Mouse (Mus musculus): ENCODE measurements around the gene Syn2. TPM values are rescaled to one million over a fixed set of nuclear protein-coding genes. Genes with fewer than 3 reads are reported as not detected.

The Syn2 gene
- total RNA-seq, 2 experiments from 2014 or later, result 4.4 to 5.5 TPM

- no peak for DNase-seq
These were observed 110.9 kb downstream of the Syn2 start for GRCm38 (mm10) chr6:115245500-115246058.

- DNase-seq, result peak; percentile 70 to 87
These were observed 116.9 kb downstream of the Syn2 start for GRCm38 (mm10) chr6:115251531-115251985.

DNA sequence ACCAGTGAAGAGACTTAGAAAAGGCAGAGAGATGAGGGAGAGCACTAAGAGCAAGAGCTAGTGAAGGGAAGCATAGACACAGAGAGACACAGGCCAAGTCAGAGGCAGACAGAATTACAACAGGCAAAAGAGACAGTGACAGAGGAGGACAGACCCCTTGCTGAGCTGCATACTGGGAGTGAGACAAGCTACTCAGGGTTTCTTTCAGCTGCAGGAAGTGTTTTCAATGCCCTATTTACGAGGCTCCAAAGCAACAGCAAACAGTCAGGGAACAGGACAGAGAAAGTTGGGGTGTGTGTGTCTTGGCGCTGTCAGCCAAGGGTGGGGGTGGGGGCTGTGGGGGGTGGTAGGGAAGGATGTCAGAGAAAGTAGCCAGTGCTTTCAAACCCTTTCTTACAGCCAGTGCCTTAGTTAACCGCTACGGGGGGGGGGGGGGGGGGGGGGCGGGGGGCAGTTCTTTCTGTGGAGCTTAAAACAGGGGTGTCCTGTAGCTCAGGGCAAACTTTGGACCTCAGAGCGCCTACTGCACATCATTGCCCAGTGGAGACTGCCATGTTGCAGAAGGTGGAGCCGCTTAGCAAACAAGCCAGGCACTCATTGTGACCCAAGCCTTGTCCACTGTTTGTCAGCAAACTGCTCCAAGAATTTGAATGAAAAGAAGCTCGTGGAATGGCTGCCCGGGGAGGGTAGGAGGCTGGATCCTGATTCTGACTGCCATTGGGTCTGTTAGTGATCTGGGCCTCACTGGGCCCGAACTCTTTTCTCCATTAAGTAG, 117.6 kb downstream of the Syn2 start, which contains the start of gene Timp4:
Gene Timp4, minus strand, starts transcription at position 107 of the 775 bp plus-strand sequence.
- no peak for DNase-seq

GRCm38 (mm10) chr6:115255171-115255570, 120.5 kb downstream of the Syn2 start:
- DNase-seq, result no peak

GRCm38 (mm10) chr6:115260507-115260906, 125.8 kb downstream of the Syn2 start:
- DNase-seq, result peak in 1 of 2 experiments; percentile 52

GRCm38 (mm10) chr6:115266791-115267190, 132.1 kb downstream of the Syn2 start:
- DNase-seq, result no peak

- DNase-seq, result peak; percentile 85 to 90
These were observed 133.2 kb downstream of the Syn2 start for GRCm38 (mm10) chr6:115267916-115268315.

DNA sequence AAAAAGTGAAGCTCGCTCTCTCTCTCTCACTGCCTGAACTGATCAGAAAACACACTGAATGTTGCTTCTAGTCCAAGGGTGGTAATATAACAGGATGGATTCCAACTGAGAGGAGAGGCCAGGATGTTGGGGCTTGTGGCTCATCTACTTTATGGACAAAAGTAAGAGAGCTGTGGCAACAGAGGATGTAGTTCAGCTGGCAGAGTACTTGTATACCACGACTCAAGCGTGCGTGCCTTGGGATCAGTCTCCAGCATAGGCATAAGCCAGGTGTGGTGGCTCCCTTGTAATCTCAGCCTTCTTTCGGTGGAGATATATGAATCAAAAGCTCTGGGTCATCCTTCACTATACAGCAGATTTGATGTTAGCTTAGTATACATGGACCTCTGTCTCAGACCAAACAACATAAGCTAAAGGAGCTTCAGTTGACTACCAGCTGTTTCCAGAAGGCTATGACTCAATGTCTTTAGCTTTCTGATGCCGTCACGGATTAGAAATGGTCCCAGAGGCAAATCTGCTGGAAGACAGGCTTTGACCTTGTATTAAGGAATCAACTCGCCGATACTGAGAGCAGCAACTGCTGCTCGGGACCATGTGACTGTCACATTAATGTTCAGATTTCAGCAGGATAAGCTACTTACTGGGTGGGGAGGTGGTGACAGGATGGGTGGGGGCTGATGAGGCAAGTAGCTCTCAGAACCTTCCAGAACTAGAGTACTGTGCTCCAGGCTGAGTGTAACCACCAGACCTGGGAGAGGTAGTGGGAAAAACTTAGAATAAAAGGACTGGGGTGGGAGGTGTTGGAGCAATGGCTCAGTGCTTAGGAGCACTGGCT, 134.1 kb downstream of the Syn2 start:
- peak; percentile 37 to 55 for DNase-seq

DNA sequence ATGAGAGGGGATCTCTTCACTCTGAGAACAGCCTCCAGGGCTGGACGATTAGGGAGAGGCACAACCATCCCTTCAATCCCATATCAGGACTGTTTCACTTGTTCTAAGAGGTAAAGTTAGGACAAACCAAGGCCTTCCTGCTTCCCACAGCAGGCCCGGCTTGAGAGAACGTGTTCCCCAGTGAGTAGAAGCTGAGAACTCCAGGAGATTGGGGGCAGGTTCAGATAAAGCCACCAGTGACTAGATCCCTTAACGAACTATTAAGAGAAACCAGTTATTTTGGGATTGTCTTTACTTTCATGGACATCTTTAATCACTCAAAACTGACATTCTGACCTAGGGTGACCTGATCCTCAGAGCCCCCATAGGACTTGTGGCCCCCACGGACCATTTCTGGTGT, 134.9 kb downstream of the Syn2 start:
- DNase-seq, result no peak

DNA sequence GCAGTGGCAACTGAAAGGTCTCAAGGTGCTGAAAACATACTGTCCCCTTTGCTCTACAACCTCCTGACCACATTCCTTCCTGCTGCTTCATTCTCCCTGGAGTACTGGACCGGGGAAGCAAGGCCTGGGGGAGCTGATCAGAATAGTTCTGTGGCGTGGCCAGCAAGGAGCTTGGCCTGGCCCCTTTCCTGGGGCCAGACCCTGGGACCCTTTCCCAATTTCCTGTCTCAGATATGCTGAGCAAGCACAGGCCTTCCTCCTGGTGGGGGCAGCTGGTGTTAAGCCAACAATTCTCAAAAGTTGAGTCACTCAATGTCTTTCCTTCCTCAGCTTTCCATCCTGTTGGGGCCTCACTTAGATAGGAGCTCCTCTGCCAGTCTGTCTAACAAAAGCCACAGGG, 135.4 kb downstream of the Syn2 start:
- DNase-seq, result peak; percentile 43 to 54

DNA sequence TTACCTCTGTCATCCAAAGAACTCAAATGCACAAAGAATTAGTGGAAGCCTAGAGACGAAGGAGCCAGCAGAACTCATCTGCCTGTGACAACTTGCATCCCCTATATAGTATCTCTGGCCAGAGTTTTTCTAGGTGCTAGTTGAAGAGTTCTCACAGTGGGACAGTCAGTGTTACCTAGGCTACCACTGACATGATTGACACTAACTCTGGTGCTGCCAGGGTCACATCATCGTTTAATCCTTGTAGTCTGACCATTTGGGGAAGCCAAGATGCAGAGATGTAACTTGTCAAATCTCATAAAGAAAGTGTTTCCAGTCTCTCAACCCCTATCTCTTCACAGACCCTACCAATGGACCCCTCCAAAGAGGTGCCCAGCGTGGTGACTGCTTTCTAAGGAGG, 136.6 kb downstream of the Syn2 start:
- DNase-seq, result no peak

- DNase-seq, result peak; percentile 71 to 88
These were observed 137.2 kb downstream of the Syn2 start for GRCm38 (mm10) chr6:115271866-115272271.

GRCm38 (mm10) chr6:115273346-115273745, 138.6 kb downstream of the Syn2 start:
- DNase-seq, result peak; percentile 69 to 81

DNA sequence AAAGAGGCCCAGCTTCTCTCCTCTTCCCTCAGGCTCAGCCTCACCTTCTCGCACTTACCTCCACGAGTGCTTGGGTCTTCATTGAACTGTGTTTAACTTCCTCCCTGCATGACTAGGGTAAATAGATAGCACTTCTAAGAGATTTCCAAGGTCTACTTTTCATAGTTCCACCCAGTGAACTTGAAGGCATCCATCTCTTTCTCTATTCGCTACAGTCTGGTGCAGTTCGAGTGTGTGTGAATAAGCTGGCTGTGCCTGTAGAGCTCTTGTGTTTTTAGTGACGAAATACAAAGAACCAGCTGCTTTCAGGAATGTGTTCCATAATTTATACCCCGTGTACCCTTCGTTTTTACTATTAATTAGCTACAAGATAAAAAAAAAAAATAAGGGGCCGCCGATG, 140.0 kb downstream of the Syn2 start:
- DNase-seq, result no peak

- no peak for DNase-seq
These were observed 140.6 kb downstream of the Syn2 start for GRCm38 (mm10) chr6:115275116-115275815.

DNA sequence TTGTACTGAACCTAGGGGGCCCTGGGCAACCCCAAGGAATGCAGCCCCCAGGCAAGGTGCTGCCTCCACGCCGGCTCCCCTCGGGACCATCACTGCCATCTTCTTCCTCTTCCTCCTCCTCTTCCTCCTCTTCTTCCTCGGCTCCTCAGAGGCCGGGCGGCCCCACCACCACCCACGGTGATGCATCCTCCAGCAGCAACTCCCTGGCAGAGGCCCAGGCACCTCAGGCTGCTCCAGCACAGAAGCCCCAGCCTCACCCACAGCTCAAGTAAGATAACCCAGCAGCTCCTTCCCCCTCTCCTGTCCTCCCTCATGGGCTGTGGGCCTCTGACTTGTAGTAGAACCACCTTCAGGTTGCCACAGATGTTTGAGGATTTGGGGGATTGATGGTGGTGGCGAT, 143.4 kb downstream of the Syn2 start:
- DNase-seq, result no peak

- DNase-seq, result no peak
These were observed 144.9 kb downstream of the Syn2 start for GRCm38 (mm10) chr6:115279639-115280038.

DNA sequence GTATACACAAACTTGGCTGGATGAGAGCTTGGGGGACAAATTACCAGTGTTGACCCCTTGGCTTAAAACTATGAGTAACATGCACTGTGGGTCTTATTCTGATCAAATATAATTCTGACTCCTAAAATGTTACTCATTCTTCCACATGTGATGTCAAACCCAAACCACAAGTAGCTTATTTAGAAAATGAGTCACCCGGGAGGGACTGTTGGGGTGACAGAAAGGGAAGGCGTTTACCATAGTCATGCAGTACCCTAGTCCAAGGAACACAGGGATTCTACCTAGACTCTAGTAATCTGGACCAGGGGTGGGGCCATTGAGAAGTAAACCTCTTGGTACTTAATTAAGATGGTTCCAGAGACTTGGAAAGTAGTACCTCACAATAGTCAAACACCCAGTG, 149.5 kb downstream of the Syn2 start:
- no peak for DNase-seq

DNA sequence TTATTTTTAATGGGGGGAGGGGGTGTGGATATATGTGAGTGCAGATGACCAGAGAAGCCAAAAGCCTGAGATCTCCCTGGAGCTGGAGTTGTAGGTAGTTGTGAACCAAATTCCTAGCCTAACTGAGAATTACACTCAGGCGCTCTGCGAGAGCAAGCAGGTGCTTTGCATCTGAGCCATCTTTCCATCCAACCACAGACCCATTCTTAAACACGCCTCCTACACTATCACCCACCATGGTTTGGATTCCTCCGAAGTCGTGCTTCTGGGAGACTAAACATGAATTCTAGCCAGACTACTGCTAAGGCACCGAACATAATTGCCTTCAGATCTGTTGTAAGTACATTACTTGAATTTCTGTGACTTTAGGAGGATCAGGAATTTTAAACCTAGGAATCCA, 151.7 kb downstream of the Syn2 start:
- no peak for DNase-seq

DNA sequence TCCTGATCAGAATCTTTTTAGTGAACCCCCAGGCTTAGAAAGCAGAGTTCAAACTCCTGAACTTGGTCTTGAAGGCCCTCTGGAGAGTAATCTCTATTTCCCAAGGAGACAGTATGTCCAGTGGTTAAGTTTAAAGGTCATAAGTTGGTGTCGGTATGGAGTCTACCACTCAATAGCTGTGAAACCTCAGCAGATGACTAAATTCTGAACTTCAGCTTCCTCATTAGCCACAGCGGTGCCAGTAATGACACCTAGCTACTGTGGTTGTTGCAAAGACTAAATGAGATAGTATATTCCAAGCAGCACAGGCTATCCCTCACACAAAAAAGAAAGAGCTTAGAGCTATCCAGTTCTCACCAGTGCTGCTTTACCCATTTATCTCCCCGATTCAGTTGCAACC, 153.5 kb downstream of the Syn2 start:
- DNase-seq, result no peak

GRCm38 (mm10) chr6:115290561-115290960, 155.9 kb downstream of the Syn2 start:
- no peak for DNase-seq

- no peak for DNase-seq
These were observed 156.4 kb downstream of the Syn2 start for GRCm38 (mm10) chr6:115291068-115291467.

Data from heart, adult 18-20 months (tissue).